Mouse (Mus musculus) left cerebral cortex, postnatal 25 days (tissue): ENCODE results near the gene Osgep. TPM values are rescaled to one million over a fixed set of nuclear protein-coding genes. Genes with fewer than 3 reads are reported as not detected.

ENCODE experiments used
- total RNA-seq, 2 experiments: library from RNA; stranded (reverse); gene quantifications; 2 replicates each; pipeline ENCODE4 v1.2.3; 2021

The Osgep gene
- total RNA-seq, 2 experiments from 2014 or later = 30.7 to 34.6 TPM

Other genes with a start within 250 kb of the Osgep start
- gene Olfr747, start 231.7 kb downstream of the Osgep start, total RNA-seq = not detected
- gene Olfr748, start 217.5 kb downstream of the Osgep start, total RNA-seq = not detected
- gene Olfr749, start 179.8 kb downstream of the Osgep start, total RNA-seq = not detected
- 10 to 100 TPM; 57.2 to 63.9 TPM for gene Ttc5, start 139.4 kb downstream of the Osgep start, total RNA-seq
- gene Ccnb1ip1, start 117.2 kb downstream of the Osgep start, total RNA-seq = not detected
- gene Parp2, start 117.1 kb downstream of the Osgep start, total RNA-seq = 10 to 100 TPM; 23.0 to 24.7 TPM
- gene Tep1, start 54.3 kb downstream of the Osgep start, total RNA-seq = 1 to 10 TPM; 2.4 to 5.0 TPM
- 1 to 10 TPM; 2.3 to 3.2 TPM for gene Klhl33, start 27.4 kb downstream of the Osgep start, total RNA-seq
- 10 to 100 TPM; 51.7 to 55.9 TPM for gene Apex1, start 75 bp upstream of the Osgep start, total RNA-seq
- 100 to 1,000 TPM in 1 of 2 experiments, 10 to 100 TPM in 1; 97.5 to 102 TPM for gene Pip4p1, start 6.0 kb upstream of the Osgep start, total RNA-seq
- gene Pnp, start 6.2 kb upstream of the Osgep start, total RNA-seq = 10 to 100 TPM; 12.0 to 13.6 TPM
- 10 to 100 TPM; 11.4 to 18.0 TPM for gene Gm49342, start 19.6 kb upstream of the Osgep start, total RNA-seq
- gene Pnp2, start 31.1 kb upstream of the Osgep start, total RNA-seq = 1 to 10 TPM; 1.1 to 1.9 TPM
- under 1 TPM in 1 of 2 experiments, not detected in 1; 0.27 TPM for gene Rnase10, start 82.9 kb upstream of the Osgep start, total RNA-seq
- not detected for gene Rnase9, start 117.0 kb upstream of the Osgep start, total RNA-seq
- gene Rnase11, start 125.3 kb upstream of the Osgep start, total RNA-seq = not detected
- not detected for gene Rnase12, start 132.8 kb upstream of the Osgep start, total RNA-seq
- gene Olfr750, start 149.5 kb upstream of the Osgep start, total RNA-seq = not detected
- gene Rnase4, start 166.2 kb upstream of the Osgep start, total RNA-seq = 10 to 100 TPM; 20.5 to 21.8 TPM
- gene Ang, start 166.3 kb upstream of the Osgep start, total RNA-seq = 1 to 10 TPM; 6.3 to 6.4 TPM
- gene Eddm3b, start 189.5 kb upstream of the Osgep start, total RNA-seq = not detected
- under 1 TPM in 1 of 2 experiments, not detected in 1; 0.32 TPM for gene Rnase6, start 199.0 kb upstream of the Osgep start, total RNA-seq
- gene Rnase1, start 221.9 kb upstream of the Osgep start, total RNA-seq = under 1 TPM; 0.57 to 0.73 TPM
- gene Rnase2b, start 237.4 kb upstream of the Osgep start, total RNA-seq = not detected